Mouse (Mus musculus): ENCODE data around the gene Bmx.

The Bmx gene

GRCm38 (mm10) chrX:164173880-164174279, 84.1 kb downstream of the Bmx start:
- no peak for DNase-seq

DNA sequence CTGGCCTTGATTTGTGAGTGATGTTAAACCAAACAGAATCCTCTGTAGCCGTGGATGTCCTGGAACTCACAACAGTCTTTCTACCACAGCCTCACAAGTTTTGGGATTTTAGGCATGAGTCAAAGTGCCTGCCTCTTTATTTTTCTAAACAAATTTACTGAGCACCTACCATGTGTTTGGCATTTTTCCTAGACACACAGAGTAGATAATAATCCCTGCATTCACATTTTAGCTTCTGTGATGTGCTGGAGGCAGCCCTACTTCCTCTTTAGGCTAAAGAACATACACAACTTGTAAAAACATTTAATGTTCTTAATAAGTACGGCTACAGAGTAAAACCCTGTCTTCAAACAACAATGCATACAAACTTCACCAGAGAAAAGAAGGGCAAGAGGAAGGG, 87.0 kb downstream of the Bmx start:
- no peak for DNase-seq

GRCm38 (mm10) chrX:164164681-164165080, 93.3 kb downstream of the Bmx start:
- DNase-seq = no peak

DNA sequence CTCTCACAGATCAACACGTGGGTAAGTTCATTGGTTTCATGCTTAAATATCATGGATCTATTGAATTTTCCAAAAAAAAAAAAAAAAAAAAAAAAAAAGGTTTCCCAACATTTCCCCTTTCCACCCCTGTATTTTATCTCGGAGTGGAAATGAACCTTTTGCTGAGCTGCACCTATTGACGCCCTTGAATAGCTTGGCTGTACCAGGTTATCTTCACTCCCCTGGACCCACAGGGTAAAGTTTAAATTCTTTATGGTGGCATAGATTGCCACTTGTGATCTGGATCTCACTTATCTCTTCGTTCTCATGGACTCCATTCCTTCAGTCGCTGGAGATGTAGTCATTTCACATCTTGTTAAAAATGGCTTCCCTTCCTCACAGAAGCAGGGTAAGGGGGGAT, 103.4 kb downstream of the Bmx start:
- no peak for DNase-seq

- no peak for DNase-seq
Measured at GRCm38 (mm10) chrX:164153606-164154005, 104.4 kb downstream of the Bmx start.

DNA sequence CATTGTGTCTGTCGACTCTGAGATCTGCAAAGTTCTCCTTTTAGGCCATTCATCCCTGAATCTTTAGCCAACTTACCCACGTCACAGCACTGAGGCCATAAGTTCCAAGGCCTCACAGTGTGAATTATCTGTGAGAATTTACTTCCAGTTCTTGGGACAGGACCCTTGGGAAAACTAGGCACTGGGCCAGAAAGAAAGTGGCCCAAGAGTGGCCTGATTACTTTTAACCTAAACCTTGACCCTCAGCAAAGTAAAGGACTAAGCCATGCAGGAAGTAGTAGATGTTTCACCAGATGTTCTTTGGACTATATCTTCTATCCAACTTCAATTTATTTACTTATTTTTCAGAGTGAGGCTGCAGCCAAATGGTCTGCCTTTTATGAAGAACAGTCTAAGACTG, 105.3 kb downstream of the Bmx start:
- DNase-seq = no peak

DNA sequence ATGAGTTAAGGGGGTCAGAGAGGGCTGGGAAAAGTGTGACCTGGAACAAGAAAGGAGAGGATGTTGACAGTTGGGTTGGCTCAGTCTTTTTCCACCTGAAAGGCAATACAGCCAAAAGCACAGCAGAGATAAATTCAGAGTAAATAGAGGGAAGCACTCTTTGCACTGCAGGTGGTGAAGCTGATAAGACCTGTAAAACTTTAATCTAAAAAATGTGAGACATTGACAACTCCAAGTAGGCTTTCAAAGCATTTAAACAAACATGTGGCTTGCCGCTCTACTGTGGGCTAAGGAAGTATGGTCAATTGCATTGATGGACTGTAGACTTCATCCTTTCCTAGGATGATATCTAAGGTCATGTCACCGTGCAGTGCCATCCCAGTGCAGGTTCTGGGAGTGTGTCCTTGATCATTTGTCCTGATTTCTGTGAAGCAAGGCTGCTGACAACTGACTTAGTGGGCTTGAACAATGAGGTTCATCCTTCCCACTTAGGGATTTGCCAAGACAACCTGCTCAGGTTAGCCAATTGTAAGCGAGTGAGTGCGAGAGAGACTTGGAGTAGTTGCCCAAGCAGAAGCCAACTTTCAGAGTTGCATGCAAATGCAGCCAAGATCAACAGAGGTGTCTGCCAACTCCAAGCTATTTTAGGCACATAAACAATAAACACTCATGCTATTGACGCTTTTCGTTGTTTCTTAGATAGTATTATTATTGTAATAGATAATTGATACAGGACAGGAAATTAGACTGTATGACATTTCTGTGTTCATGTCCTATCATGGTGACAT, 112.3 kb downstream of the Bmx start:
- no peak for DNase-seq
